Mouse (Mus musculus): ENCODE measurements around the gene Med22. TPM values are rescaled to one million over a fixed set of nuclear protein-coding genes. Genes with fewer than 3 reads are reported as not detected.
A peak's percentile ranks its signal among the peaks of the same experiment; 100 is the strongest.

Med22 gene
- polyA plus RNA-seq, 1 experiment = 22.3 TPM

DNA sequence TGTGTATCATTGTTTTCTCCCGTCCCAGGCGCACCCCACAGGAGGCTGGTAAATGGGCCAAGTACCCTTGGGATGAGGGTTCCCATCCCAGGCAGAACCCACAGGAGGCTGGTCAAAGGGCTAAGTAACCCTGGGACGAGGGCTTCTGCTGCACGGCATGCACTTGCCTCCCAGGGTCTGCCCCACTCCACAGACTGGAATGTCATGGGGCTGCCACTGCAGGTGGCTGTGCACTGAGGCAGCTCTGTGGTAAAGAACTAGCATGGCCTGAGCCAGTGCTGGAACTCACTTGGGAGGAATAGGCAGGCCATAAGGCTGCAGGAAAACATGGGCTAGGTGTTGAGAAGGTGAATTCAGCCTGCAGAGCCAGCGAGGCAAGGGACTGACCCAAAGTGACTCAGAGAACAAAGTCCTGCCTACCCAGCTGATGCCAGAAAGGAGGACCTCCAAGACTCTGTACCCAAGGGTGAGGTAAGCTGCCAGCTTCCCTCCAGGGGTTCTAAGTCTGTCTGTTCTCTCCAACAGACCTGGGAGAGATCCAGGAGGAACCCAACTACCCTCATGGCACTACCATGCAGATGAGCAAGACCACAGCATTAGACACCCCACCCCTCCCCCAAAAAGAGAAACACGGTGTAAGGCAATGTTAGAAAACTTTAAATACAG lies 9.8 kb upstream of the Med22 start:
- WGBS = 77% methylated on average over 6 of the region's 6 CpGs
- no peak for DNase-seq (ENCODE audit: low read depth, low spot score)

DNA sequence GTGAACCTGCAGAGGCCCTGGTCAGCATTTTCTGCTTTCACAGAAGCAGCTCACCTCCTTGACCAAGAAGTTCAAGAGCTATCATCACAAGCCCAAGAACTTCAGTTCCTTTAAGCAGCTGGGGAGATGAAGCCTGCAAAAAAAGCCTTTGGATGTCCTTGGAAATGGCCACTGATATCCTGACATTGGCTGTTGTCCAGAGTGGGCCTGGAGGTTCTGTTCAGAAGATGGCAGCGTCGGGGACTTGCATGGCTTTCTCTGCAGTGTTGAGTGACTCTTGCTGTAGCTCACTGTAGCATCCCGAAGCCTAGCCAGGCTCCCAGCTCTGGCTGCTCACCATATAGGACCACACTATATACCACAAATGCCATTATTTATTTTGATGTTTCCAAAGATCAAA lies 9.2 kb upstream of the Med22 start:
- WGBS = 77% methylated on average over 3 of the region's 3 CpGs
- DNase-seq (ENCODE audit: low read depth, low spot score) = no peak

DNA sequence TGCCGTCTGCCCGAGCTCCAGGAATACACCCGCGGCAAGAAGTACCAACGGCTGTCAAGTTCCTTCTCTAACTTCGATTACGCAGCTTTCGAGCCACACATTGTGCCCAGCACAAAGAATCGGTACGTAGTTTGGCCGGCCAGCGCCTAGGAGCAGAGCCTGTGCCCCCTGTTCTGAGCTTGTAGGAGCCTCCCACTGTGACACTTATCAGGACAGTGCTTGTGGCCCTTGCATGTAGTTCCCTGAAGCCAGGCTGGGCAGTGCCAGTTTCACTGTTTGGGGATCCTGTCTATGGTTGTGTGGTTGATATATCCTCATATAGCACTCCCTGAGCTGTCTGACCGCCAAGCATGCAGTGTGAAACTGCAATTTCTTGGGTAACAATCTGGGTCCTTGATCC lies 6.3 kb upstream of the Med22 start:
- under 1% methylated on average over 13 of the region's 13 CpGs for WGBS
- no peak for DNase-seq (ENCODE audit: low read depth, low spot score)

GRCm38 (mm10) chr2:26915927-26916728 lies 5.7 kb upstream of the Med22 start, which contains the start of the genes Surf2 and Surf1:
Gene Surf2, plus strand, starts transcription at chr2:26916367.
Gene Surf1, minus strand, starts transcription at chr2:26916530.
- WGBS = under 1% methylated on average over 47 of the region's 47 CpGs
- DNase-seq (ENCODE audit: low read depth, low spot score) = no peak

DNA sequence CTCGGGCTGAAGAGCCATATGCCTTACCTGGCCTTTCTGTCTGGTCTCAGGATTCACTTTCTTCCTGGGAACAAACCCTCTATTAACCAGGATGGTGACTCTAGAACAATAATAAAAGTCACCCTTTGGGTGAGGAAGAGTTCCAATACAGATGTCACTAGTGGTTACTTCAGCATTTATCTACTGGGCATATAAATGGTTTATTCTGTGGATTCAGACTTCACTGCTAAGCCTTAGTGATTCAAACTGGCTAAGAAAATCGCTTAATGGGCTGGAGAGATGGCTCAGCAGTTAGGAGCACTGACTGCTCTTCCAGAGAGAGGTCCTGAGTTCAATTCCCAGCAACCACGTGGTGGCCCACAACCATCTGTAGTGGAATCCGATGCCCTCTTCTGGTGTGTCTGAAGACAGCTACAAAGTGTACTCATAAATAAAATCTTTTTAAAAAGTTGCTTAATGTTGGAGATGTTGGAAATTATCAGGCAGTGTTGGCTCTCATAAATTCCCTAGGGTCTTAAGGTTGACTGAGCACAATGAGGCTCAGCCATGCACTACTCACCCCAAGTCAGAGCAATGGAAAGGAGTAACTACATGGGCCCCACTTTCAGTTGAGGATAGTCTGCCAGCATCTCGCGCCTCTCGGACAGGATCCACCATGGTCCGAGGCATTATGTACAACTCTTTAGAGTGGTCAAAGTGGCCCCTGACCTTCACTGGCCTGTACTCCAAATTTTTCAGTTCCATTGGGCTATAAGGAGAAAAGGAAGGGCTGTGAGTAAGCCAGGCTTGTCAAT lies 3.9 kb upstream of the Med22 start:
- 53% methylated on average over 8 of the region's 8 CpGs for WGBS
- no peak for DNase-seq (ENCODE audit: low read depth, low spot score)

GRCm38 (mm10) chr2:26913416-26914147 lies 3.1 kb upstream of the Med22 start:
- no peak for DNase-seq (ENCODE audit: low read depth, low spot score)
- WGBS = 73% methylated on average over 17 of the region's 17 CpGs

- WGBS = 28% methylated on average over 5 of the region's 5 CpGs
Observed at GRCm38 (mm10) chr2:26912253-26912770, 1.8 kb upstream of the Med22 start.

GRCm38 (mm10) chr2:26910994-26911765 lies 703 bp upstream of the Med22 start:
- no peak for DNase-seq (ENCODE audit: low read depth, low spot score)
- under 1% methylated on average over 37 of the region's 37 CpGs for WGBS

More at GRCm38 (mm10) chr2:26912253-26912770, 1.8 kb upstream of the Med22 start:
- no peak for DNase-seq (ENCODE audit: low read depth, low spot score)

DNA sequence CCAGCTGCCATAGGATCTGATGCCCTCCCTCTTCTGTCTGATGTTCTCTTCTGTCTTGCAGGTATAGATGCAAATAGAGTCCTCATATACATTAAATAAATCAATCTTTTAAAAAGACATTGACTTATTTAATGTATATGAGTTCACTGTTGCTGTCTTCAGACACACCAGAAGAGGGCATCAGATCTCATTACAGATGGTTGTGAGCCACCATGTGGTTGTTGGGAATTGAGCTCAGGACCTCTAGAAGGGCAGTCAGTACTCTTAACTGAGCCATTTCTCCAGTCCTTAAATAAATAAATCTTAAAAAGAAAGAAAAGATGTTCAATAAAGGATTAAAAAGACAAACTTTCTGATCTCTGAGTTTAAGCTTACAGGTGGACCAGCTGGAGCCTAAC lies 1.1 kb downstream of the Med22 start:
- DNase-seq (ENCODE audit: low read depth, low spot score) = no peak

DNA sequence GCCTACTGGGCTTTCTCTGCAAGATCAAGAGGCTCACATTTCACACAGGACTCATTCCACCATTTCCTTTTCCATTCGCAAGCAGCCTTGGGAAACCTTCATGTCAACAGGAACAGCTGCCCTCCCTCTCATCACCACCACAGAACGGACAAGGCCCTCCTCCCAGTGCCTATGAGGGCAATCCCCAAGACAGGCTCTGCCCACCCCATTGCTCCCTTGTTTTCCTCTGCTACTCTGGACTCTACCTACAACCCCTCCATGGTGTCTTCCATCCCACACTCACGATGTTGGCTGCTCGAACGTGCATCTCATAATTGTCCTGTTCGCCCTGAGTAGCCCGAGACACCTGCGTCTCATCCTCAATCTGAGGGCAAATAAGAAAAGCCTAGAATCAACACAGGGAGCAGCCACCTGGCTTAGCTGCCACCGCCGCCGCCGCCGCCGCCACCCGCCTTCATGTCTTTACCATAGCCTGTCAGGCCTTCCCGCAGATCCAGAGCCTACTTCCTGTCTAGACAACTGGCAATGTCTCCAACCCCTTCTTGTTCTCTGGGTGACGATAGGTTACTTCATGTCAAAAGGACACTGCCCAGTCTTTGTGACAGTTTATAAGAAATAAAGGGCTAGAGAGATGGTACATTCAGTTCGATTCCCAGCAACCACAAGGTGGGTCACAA lies 1.6 kb downstream of the Med22 start:
- DNase-seq (ENCODE audit: low read depth, low spot score) = no peak
- WGBS = 40% methylated on average over 18 of the region's 18 CpGs

DNA sequence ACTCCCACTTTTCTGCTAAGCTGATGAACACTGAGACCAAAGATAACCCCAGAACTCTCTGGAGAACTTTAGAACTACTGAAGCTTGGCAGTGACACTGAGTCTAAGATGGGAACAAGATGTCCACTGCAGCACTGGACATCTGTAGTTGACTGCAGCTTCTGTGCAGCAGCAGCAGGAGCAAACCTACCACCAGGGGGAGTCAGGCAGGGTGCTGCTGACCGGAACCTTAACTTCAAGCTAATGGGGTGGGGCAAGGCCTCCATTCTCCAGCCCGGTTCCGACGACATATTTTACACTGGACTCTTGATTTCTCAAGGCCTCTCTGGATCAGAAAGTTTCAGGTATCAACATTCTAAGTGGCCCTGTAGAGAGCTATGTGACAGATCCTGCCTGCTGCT lies 3.4 kb downstream of the Med22 start:
- 17% methylated on average over 4 of the region's 4 CpGs for WGBS

DNA sequence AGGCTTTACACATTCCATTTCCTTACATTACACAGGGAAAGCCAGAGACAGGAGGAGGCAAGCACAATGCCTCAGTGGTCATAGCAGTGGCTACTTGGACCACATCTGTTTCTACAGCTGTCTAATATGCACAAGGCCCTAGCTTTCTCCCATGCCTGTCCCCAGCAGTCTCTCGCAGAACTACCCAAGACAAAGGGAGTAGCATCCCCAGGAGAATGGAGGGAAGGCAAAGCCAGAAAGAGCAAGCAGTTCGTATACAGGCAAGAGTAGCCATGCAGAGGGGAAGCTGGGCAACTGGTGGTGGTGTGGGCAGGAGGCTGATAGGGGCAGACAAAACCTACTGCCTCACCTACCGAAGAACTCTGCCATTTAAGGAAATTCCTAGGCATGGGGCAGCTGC lies 4.0 kb downstream of the Med22 start:
- no peak for DNase-seq (ENCODE audit: low read depth, low spot score)
- WGBS = 94% methylated on average over 3 of the region's 3 CpGs

More for the DNA sequence above, 3.4 kb downstream of the Med22 start:
- DNase-seq (ENCODE audit: low read depth, low spot score) = no peak

GRCm38 (mm10) chr2:26905936-26906335 lies 4.5 kb downstream of the Med22 start:
- 93% methylated on average over 2 of the region's 2 CpGs for WGBS
- no peak for DNase-seq (ENCODE audit: low read depth, low spot score)

- DNase-seq (ENCODE audit: low read depth, low spot score) = no peak
- WGBS = 2% methylated on average over 7 of the region's 7 CpGs
Observed at GRCm38 (mm10) chr2:26903311-26903710, 7.2 kb downstream of the Med22 start.

DNA sequence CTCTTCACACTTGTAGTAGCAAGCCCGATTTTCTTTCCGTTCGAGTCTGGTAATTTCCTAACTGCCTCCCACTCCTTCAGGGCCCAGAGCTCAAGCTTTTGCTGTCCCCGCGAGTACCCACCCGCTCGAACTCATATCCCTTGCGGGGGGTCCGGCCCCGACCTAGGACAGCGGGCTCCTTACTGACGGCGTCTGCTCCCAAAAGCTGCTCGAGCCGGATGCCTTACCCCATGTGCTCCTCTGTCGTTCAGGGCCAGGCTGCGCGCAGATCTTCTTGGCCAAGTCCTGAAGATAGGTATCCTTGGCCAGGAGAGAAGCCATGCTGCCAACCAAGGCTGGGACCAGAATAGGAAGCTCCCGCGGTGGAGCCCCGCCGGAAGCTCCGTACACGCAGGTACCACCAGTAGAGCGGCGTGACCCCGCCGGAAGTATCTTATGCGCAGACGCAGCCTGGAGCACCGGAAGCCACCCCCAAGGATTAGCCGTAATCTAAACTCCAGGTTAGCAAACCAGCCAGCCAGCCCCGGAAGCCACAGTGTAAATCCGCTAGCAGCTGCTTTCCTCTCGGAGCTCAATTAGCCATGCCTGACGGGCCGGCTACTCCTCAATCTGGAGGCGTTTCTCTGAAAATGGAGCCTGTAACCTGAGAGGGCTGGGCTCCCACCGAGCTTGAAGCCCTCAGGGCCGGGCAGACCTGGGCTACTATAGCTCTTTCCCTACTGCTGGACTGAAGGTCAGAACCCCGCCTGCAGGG lies 7.8 kb downstream of the Med22 start, which contains the start of gene Surf6:
TSS of gene Surf6 (minus strand) at position 413 of the 754 bp plus-strand sequence.
- peak; percentile 89 for DNase-seq (ENCODE audit: low read depth, low spot score)
- under 1% methylated on average over 41 of the region's 41 CpGs for WGBS

GRCm38 (mm10) chr2:26901834-26902400 lies 8.6 kb downstream of the Med22 start:
- WGBS = 1% methylated on average over 7 of the region's 7 CpGs
- DNase-seq (ENCODE audit: low read depth, low spot score) = no peak

- no peak for DNase-seq (ENCODE audit: low read depth, low spot score)
- 31% methylated on average over 1 of the region's 1 CpGs for WGBS
Observed at GRCm38 (mm10) chr2:26900731-26901130, 9.7 kb downstream of the Med22 start.
